Mouse (Mus musculus) olfactory bulb, adult 2 months (tissue): ENCODE data around the gene Fam171a1.

Experiments used
- CTCF ChIP-seq: fragments of 200-500 bp; IDR thresholded peaks from 2 replicates; pipeline ENCODE4 v1.5.1; 2012; ENCODE audit warnings: low read depth, mild to moderate bottlenecking, low read length, moderate library complexity; ENCODE audit not compliant: insufficient read depth
- POLR2A ChIP-seq: fragments of 200-500 bp; IDR thresholded peaks from 2 replicates; pipeline ENCODE4 v1.6.1; 2012; ENCODE audit warnings: mild to moderate bottlenecking, low read depth, low read length, moderate library complexity; ENCODE audit not compliant: insufficient read depth

DNA sequence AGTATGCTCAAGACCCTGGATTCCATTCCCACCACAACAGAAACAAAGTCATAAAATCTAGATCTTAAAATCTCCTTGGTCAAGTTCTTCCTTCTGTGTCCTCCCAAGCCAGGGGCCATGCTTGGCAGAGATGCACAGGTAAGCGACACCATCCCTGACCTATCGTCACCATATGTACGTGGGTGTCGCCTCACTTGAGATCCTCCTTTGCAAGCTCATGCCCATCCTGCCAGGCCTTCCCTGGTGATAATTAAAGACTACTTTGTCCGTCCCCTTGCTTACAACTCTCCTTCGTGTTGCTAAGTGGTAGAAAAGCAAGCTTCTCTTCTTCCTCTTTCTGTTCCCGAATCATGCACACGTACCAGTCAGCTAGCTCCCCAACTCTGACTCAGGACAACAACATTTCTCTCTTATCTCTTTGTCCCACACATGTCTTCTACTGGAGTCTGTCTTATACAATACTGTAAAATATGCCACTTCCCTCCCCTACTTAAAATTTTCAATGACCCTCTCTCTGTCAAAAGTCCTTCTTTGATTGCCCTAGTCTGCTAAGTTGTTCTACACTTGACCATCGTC lies 49.6 kb downstream of the Fam171a1 start:
- TF ChIP-seq CTCF (no peak), POLR2A (no peak)
